Mouse (Mus musculus) CH12.LX (cell line): ENCODE measurements around the gene Atad1. TPM values are rescaled to one million over a fixed set of nuclear protein-coding genes. Genes with fewer than 3 reads are reported as not detected.

Experiments used
- DNase-seq: peaks from one replicate; pipeline ENCODE4 v3.0.0-alpha.2; 2013; ENCODE audit errors: extremely low read depth
- H3K27ac ChIP-seq: 2 replicates; pipeline ENCODE4 v1.5.1; 2012; ENCODE audit warnings: low read depth, mild to moderate bottlenecking, control low read depth, moderate library complexity; ENCODE audit not compliant: insufficient read depth
- H3K27me3 ChIP-seq: replicated peaks from 2 replicates; pipeline ENCODE3; 2012; ENCODE audit warnings: inconsistent platforms
- H3K36me3 ChIP-seq, 2 experiments: replicated peaks in 1 of 2; 2 replicates each; pipeline versions ENCODE3 to v1.6.1; 2012; ENCODE audit warnings: inconsistent platforms in 1 of 2, low read length in 1 of 2, mild to moderate bottlenecking in 1 of 2, mixed read lengths in 1 of 2, moderate library complexity in 1 of 2; ENCODE audit not compliant: control insufficient read depth in 1 of 2, insufficient read depth in 1 of 2
- H3K4me1 ChIP-seq, 2 experiments: 2 replicates each; pipeline ENCODE4 v1.6.1; 2012; ENCODE audit warnings: inconsistent platforms in 1 of 2, moderate library complexity in 1 of 2; ENCODE audit not compliant: insufficient read depth in 2 of 2, control insufficient read depth in 1 of 2
- H3K4me2 ChIP-seq: 2 replicates; pipeline ENCODE4 v1.6.1; 2012; ENCODE audit warnings: low read depth, mild to moderate bottlenecking, control low read depth; ENCODE audit not compliant: poor library complexity, insufficient read depth, severe bottlenecking
- H3K4me3 ChIP-seq, 3 experiments: fragments of 150-350 bp in 1 of 3; sonication (generic) in 1 of 3; replicated peaks in 1 of 3; 2 replicates each; pipeline versions ENCODE3 to v1.5.1; 2011 to 2012; ENCODE audit warnings: low read depth in 2 of 3, low read length in 2 of 3, mild to moderate bottlenecking in 2 of 3, moderate library complexity in 2 of 3, control low read depth in 1 of 3, improper control_type of control experiment in 1 of 3, inconsistent platforms in 1 of 3, mixed read lengths in 1 of 3; ENCODE audit not compliant: poor library complexity in 1 of 3
- H3K79me2 ChIP-seq: replicated peaks from 2 replicates; pipeline ENCODE4 v1.6.1; 2012; ENCODE audit warnings: mild to moderate bottlenecking, moderate library complexity; ENCODE audit not compliant: control insufficient read depth, poor library complexity, insufficient read depth, severe bottlenecking; ENCODE audit errors: extremely low read depth
- H3K9ac ChIP-seq: 2 replicates; pipeline ENCODE4 v1.6.1; 2012; ENCODE audit warnings: low read depth, mild to moderate bottlenecking, control low read depth, moderate library complexity; ENCODE audit not compliant: insufficient read depth
- H3K9me3 ChIP-seq: replicated peaks from 2 replicates; pipeline ENCODE3; 2012; ENCODE audit warnings: low read length, inconsistent platforms, mixed read lengths
- BHLHE40 ChIP-seq: IDR thresholded peaks from 2 replicates; pipeline ENCODE4 v1.6.1; 2011; ENCODE audit warnings: mild to moderate bottlenecking, low read depth, low read length, improper control_type of control experiment
- CHD2 ChIP-seq: IDR thresholded peaks from 2 replicates; pipeline ENCODE4 v1.6.1; 2011; ENCODE audit warnings: low read length, improper control_type of control experiment
- CTCF ChIP-seq, 2 experiments: IDR thresholded peaks in 1 of 2; conservative IDR thresholded peaks in 1 of 2; 2 replicates each; pipeline ENCODE4 v1.5.1; 2011 to 2012; ENCODE audit warnings: low read depth in 2 of 2, low read length in 2 of 2, improper control_type of control experiment in 1 of 2, inconsistent platforms in 1 of 2, mild to moderate bottlenecking in 1 of 2, moderate library complexity in 1 of 2
- ELF1 ChIP-seq: IDR thresholded peaks from 2 replicates; pipeline ENCODE4 v1.6.1; 2014; ENCODE audit warnings: low read depth, mild to moderate bottlenecking, inconsistent platforms, low read length, improper control_type of control experiment
- EP300 ChIP-seq: IDR thresholded peaks from 2 replicates; pipeline ENCODE4 v1.6.1; 2011; ENCODE audit warnings: low read length, improper control_type of control experiment
- ETS1 ChIP-seq: conservative IDR thresholded peaks from 2 replicates; pipeline ENCODE4 v1.6.1; 2012; ENCODE audit warnings: low read depth, mild to moderate bottlenecking, inconsistent platforms, low read length, improper control_type of control experiment, moderate library complexity
- HCFC1 ChIP-seq: IDR thresholded peaks from 2 replicates; pipeline ENCODE4 v1.6.1; 2012; ENCODE audit warnings: low read depth, mild to moderate bottlenecking, inconsistent platforms, low read length, improper control_type of control experiment
- MAFK ChIP-seq: IDR thresholded peaks from 2 replicates; pipeline ENCODE4 v1.6.1; 2011; ENCODE audit warnings: low read length, improper control_type of control experiment; ENCODE audit not compliant: insufficient replicate concordance
- MAZ ChIP-seq: IDR thresholded peaks from 2 replicates; pipeline ENCODE4 v1.6.1; 2012; ENCODE audit warnings: low read depth, mild to moderate bottlenecking, inconsistent platforms, low read length, improper control_type of control experiment, moderate library complexity
- MEF2A ChIP-seq: IDR thresholded peaks from 2 replicates; pipeline ENCODE4 v1.6.1; 2014; ENCODE audit warnings: low read depth, mild to moderate bottlenecking, inconsistent platforms, low read length, improper control_type of control experiment, borderline replicate concordance
- NELFE ChIP-seq: IDR thresholded peaks from 2 replicates; pipeline ENCODE4 v1.6.1; 2011; ENCODE audit warnings: low read depth, low read length, improper control_type of control experiment
- POLR2A ChIP-seq: IDR thresholded peaks from 2 replicates; pipeline ENCODE4 v1.6.1; 2011; ENCODE audit warnings: low read depth, mild to moderate bottlenecking, improper control_type of control experiment, low read length
- RAD21 ChIP-seq: IDR thresholded peaks from 2 replicates; pipeline ENCODE4 v1.6.1; 2011; ENCODE audit warnings: low read depth, mild to moderate bottlenecking, low read length, improper control_type of control experiment, moderate library complexity
- SIN3A ChIP-seq: IDR thresholded peaks from 2 replicates; pipeline ENCODE4 v1.6.1; 2012; ENCODE audit warnings: low read length, improper control_type of control experiment, inconsistent platforms
- SMC3 ChIP-seq: IDR thresholded peaks from 2 replicates; pipeline ENCODE4 v1.6.1; 2011; ENCODE audit warnings: low read depth, low read length, improper control_type of control experiment
- TCF12 ChIP-seq: IDR thresholded peaks from 2 replicates; pipeline ENCODE4 v1.6.1; 2014; ENCODE audit warnings: low read depth, mild to moderate bottlenecking, inconsistent platforms, low read length, improper control_type of control experiment
- UBTF ChIP-seq: IDR thresholded peaks from 2 replicates; pipeline ENCODE4 v1.6.1; 2012; ENCODE audit warnings: low read depth, mild to moderate bottlenecking, inconsistent platforms, low read length, improper control_type of control experiment, moderate library complexity
- USF1 ChIP-seq: IDR thresholded peaks from 2 replicates; pipeline ENCODE4 v1.6.1; 2014; ENCODE audit warnings: low read depth, mild to moderate bottlenecking, inconsistent platforms, low read length, improper control_type of control experiment
- USF2 ChIP-seq: conservative IDR thresholded peaks from 2 replicates; pipeline ENCODE4 v1.6.1; 2011; ENCODE audit warnings: low read depth, low read length, improper control_type of control experiment
- ZC3H11A ChIP-seq: IDR thresholded peaks from 2 replicates; pipeline ENCODE4 v1.6.1; 2012; ENCODE audit warnings: low read depth, mild to moderate bottlenecking, inconsistent platforms, low read length, improper control_type of control experiment
- ZMIZ1 ChIP-seq: IDR thresholded peaks from 2 replicates; pipeline ENCODE4 v1.6.1; 2012; ENCODE audit warnings: low read depth, mild to moderate bottlenecking, inconsistent platforms, low read length, improper control_type of control experiment
- ZNF384 ChIP-seq: IDR thresholded peaks from 2 replicates; pipeline ENCODE4 v1.6.1; 2012; ENCODE audit warnings: low read depth, low read length, improper control_type of control experiment, inconsistent platforms
- dilution Hi-C: fragments of 300-500 bp; cut with MboI; formaldehyde crosslinking; loops from 2 replicates; pipeline ENCODE4 v1.14.3; 2020; ENCODE audit warnings: low sequenced_read_pairs; ENCODE audit not compliant: extremely low pct_unique_long_range_greater_than_20kb, extremely low pct_ligation_motif_present
- in situ Hi-C: fragments of 300-500 bp; cut with MboI; formaldehyde crosslinking; loops from 3 replicates; pipeline ENCODE4 v1.14.3; 2019; ENCODE audit warnings: low sequenced_read_pairs, low pct_ligation_motif_present, low pct_unique_long_range_greater_than_20kb, mixed read lengths
- polyA plus RNA-seq: library from polyadenylated mRNA; unstranded; fragments of >175 nt; gene quantifications from 2 replicates; pipeline ENCODE4 v1.2.1, GENCODE M21; 2012; ENCODE audit warnings: low read depth; ENCODE audit not compliant: insufficient read length
- total RNA-seq, 2 experiments: library from RNA; depleted of rRNA; stranded (reverse); fragments of 300-350 nt in 1 of 2; fragments of >200 nt in 1 of 2; gene quantifications; 2 replicates each; pipeline ENCODE4 v1.2.3; 2012 to 2014

The Atad1 gene
- total and polyA plus RNA-seq, 3 experiments, result 78.5 to 268 (median 103) TPM

- dilution Hi-C loops (no loop called here), in situ Hi-C loops (no loop called here)
- peaks cover 35 to 79% of the 10 kb centered on the region in 2 experiments for H3K36me3 ChIP-seq
- H3K27ac ChIP-seq, result no peak overlapping the region
- peaks cover 0 to 5% of the 10 kb centered on the region in 2 experiments; a peak in 1 of 4 replicates for H3K4me1 ChIP-seq
- H3K79me2 ChIP-seq, result peaks cover 34% of the 10 kb centered on the region
- H3K4me2 ChIP-seq, result no peak overlapping the region
- H3K4me3 ChIP-seq, result no peak overlapping the region
- no peaks in the 10 kb centered on the region for H3K9me3 ChIP-seq
- no peak for TF ChIP-seq POLR2A
- TF ChIP-seq HCFC1, result no peak
- no peak for TF ChIP-seq ETS1
- TF ChIP-seq BHLHE40, result no peak
- TF ChIP-seq NELFE, result no peak
- TF ChIP-seq EP300, result no peak
- no peak for TF ChIP-seq CHD2
- TF ChIP-seq RAD21, result no peak
- TF ChIP-seq UBTF, result no peak
- TF ChIP-seq SMC3, result no peak
- no peak for TF ChIP-seq CTCF (conservative IDR thresholded peaks at IDR 0.05 in 1 of 2, IDR thresholded peaks at IDR 0.05 in 1 of 2; ENCODE audit: low read depth in 2 of 2, low read length in 2 of 2)
- no peak for TF ChIP-seq MAFK
- TF ChIP-seq USF1, result no peak
- no peak for TF ChIP-seq MAZ
- TF ChIP-seq ZNF384, result no peak
- H3K27me3 ChIP-seq, result no peaks in the 10 kb centered on the region
- H3K9ac ChIP-seq, result no peak overlapping the region
- no peak for DNase-seq
Observed at GRCm38 (mm10) chr19:32702191-32702590, 37.4 kb downstream of the Atad1 start.

- no peak overlapping the region; the same call in 1 of the 2 replicates for H3K27ac ChIP-seq
- no peak overlapping the region for H3K4me3 ChIP-seq
- H3K27me3 ChIP-seq, result no peaks in the 10 kb centered on the region
- in situ Hi-C loops (no loop called here), dilution Hi-C loops (no loop called here)
- TF ChIP-seq ELF1 (no peak), ZC3H11A (no peak), USF2 (no peak), MEF2A (peak; percentile 70; the same call in 1 of the 2 replicates), BHLHE40 (peak; percentile 65), MAFK (no peak), ZMIZ1 (no peak), TCF12 (peak; percentile 16; the same call in 1 of the 2 replicates), SIN3A (no peak)
- no peak overlapping the region for H3K4me2 ChIP-seq
- H3K9ac ChIP-seq, result no peak overlapping the region
- H3K9me3 ChIP-seq, result no peaks in the 10 kb centered on the region
- peaks cover 0 to 14% of the 10 kb centered on the region in 2 experiments; a peak in 2 of 4 replicates for H3K4me1 ChIP-seq
- DNase-seq, result no peak
- H3K36me3 ChIP-seq, result peaks cover 23 to 72% of the 10 kb centered on the region in 2 experiments
- peaks cover 7% of the 10 kb centered on the region; the same call in 1 of the 2 replicates for H3K79me2 ChIP-seq
Observed at GRCm38 (mm10) chr19:32696674-32697073, 42.9 kb downstream of the Atad1 start.
